Mouse (Mus musculus) stomach, embryonic 14.5 days (tissue): Measurements from ENCODE around the gene Igflr1. TPM values are rescaled to one million over a fixed set of nuclear protein-coding genes. Genes with fewer than 3 reads are reported as not detected.

ENCODE experiments used
- ATAC-seq: fragments of 200-750 bp; cut with Nextera tagmentation; 2 replicates; pipeline ENCODE4 v1.8.0; 2017; ENCODE audit warnings: low read depth, moderate TSS enrichment; ENCODE audit not compliant: insufficient number of reproducible peaks, insufficient read depth, low FRiP score
- H3K27ac ChIP-seq: fragments of 300-500 bp; sonication (generic); 2 replicates; pipeline ENCODE4 v1.5.1; 2014; ENCODE audit warnings: mild to moderate bottlenecking, low read length, moderate library complexity, mixed read lengths
- H3K27me3 ChIP-seq: fragments of 300-500 bp; sonication (generic); 2 replicates; pipeline ENCODE4 v1.6.1; 2014; ENCODE audit warnings: low read length, control low read depth, mixed read lengths; ENCODE audit not compliant: control insufficient read depth, insufficient read depth
- H3K36me3 ChIP-seq: fragments of 300-500 bp; sonication (generic); 2 replicates; pipeline ENCODE4 v1.6.1; 2014; ENCODE audit warnings: mild to moderate bottlenecking, control low read depth, low read length, moderate library complexity, mixed read lengths; ENCODE audit not compliant: control insufficient read depth, insufficient read depth
- H3K4me1 ChIP-seq: fragments of 300-500 bp; sonication (generic); 2 replicates; pipeline ENCODE4 v1.6.1; 2014; ENCODE audit warnings: low read length, control low read depth, mixed read lengths; ENCODE audit not compliant: control insufficient read depth, insufficient read depth
- H3K4me2 ChIP-seq: fragments of 300-500 bp; sonication (generic); replicated peaks from 2 replicates; pipeline ENCODE4 v1.6.1; 2014; ENCODE audit warnings: low read depth, low read length, control low read depth
- H3K4me3 ChIP-seq: fragments of 300-500 bp; sonication (generic); 2 replicates; pipeline ENCODE4 v1.5.1; 2014; ENCODE audit warnings: low read depth, low read length, control low read depth
- H3K9ac ChIP-seq: fragments of 300-500 bp; sonication (generic); replicated peaks from 2 replicates; pipeline ENCODE4 v1.6.1; 2014; ENCODE audit warnings: low read depth, mild to moderate bottlenecking, control low read depth, low read length, moderate library complexity, mixed read lengths
- H3K9me3 ChIP-seq: fragments of 300-500 bp; sonication (generic); 2 replicates; pipeline ENCODE4 v1.6.1; 2016; ENCODE audit warnings: low read depth, low read length, control low read depth; ENCODE audit not compliant: control insufficient read depth
- WGBS: fragments of 180-500 bp; shearing (Covaris S2); extraction: QIAGEN DNeasy Blood & Tissue Kit; methylation state at CpG from one replicate; pipeline ENCODE4 v1.1.7; 2014; 5-methylcytosine and 5-hydroxymethylcytosine counted together
- polyA plus RNA-seq: library from polyadenylated mRNA; unstranded; fragments of >200 nt; fragmentation: Nextera tagmentation; extraction: Ambion mirVana; gene quantifications from 2 replicates; pipeline ENCODE4 v1.2.1, GENCODE M21; 2014

Gene Igflr1
- 1.3 and 2.6 TPM in 2 replicates for polyA plus RNA-seq

DNA sequence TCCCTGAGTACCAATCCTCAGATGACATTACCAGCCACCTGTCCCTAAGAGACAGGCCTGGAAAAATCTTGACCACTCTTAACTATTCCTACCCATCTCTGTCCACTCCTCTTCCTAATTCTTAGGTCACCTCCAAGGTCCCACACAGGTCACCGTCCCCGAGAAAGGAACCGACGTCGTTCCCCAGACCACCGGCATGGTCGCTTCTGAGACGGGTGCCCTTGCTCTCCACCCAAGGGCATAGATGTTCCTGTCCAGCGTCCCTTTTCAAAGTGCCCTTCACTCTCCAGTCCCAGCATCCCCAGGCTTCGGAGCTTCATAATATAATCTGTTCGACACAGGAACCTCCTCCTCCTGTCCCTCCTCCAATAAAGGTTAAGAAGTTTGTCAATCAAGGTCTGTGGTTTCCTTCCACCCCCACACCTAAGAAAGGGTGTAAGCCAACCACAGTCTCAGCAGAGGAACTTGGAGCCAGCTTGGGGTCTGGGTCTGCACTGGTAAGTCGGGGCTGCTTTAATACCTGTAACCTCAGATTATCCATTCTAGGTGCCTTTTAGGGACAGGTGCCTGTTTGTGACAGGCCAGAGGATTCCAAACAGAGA, at the start of gene Igflr1:
TSS of gene Igflr1 (plus strand) at position 458 of the 602 bp plus-strand sequence.
- Histone ChIP-seq H3K27ac (no peak within 1 kb of the TSS), H3K36me3 (peaks cover 35% of the 10 kb centered on the region), H3K4me2 (no peak within 1 kb of the TSS), H3K4me1 (no peaks in the 10 kb centered on the region), H3K9me3 (no peaks in the 10 kb centered on the region), H3K4me3 (0 out of 2 replicates have a peak within 1 kb of the TSS, but pooled peaks have one; percentile 59), H3K27me3 (no peaks in the 10 kb centered on the region), H3K9ac (no peak within 1 kb of the TSS)
- no peak for ATAC-seq
- 95% methylated on average over 12 of the region's 12 CpGs for WGBS

GRCm38 (mm10) chr7:30518325-30518724, 46.9 kb upstream of the Igflr1 start:
- Histone ChIP-seq H3K4me3 (no peak overlapping the region), H3K27me3 (no peaks in the 10 kb centered on the region), H3K27ac (no peak overlapping the region), H3K4me1 (no peaks in the 10 kb centered on the region), H3K4me2 (no peak overlapping the region), H3K36me3 (peaks cover 3% of the 10 kb centered on the region; the same call in 1 of the 2 replicates), H3K9ac (no peak overlapping the region), H3K9me3 (no peaks in the 10 kb centered on the region)
- 36% methylated on average over 8 of the region's 8 CpGs for WGBS
- no peak for ATAC-seq

DNA sequence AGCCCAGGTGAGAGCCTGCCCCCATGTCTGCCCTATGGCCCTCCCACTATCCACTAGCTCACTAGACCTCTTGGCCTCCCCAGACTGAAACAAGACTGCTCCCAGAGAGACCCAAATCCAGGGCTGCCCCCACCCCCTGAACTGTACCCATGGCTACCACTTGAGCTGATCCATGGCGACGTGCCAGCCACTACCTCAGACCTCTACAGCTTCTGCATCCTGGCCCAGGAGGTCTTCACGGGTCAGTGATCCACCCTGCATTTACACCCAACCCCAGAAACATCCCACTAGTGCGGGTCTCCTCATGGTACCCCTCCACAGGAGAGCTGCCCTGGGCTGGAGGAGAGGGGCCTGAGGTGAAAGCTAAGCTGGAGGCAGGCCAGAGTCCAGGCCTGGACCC, 44.8 kb upstream of the Igflr1 start:
- 79% methylated on average over 4 of the region's 4 CpGs for WGBS
- Histone ChIP-seq H3K27ac (no peak overlapping the region), H3K27me3 (no peaks in the 10 kb centered on the region), H3K9ac (no peak overlapping the region; the same call in 1 of the 2 replicates), H3K4me3 (no peak overlapping the region), H3K9me3 (no peaks in the 10 kb centered on the region), H3K36me3 (peaks cover 9% of the 10 kb centered on the region; the same call in 1 of the 2 replicates), H3K4me1 (no peaks in the 10 kb centered on the region), H3K4me2 (no peak overlapping the region)
- no peak for ATAC-seq

- 81% methylated on average over 5 of the region's 5 CpGs for WGBS
Measured at GRCm38 (mm10) chr7:30520856-30521255, 44.4 kb upstream of the Igflr1 start.

DNA sequence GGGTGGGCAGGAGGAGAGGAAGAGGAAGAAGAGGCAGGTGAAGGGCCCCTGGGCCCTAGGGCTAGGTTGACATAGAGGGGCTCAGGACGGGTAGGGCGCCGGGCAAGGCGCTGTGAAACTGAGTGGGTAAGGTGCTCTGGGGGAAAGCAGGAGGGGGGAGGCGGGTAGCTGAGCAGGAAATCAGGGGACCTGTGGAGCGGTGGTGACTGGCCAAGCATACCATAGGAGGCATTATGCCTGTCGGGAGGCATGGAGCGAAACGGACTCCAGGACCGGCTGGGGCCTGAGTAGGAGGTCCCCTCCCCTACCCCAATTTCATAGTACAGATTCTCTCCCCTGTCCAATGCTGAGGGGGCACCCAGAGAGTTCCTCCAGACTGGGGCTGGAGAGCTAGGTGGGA, 42.4 kb upstream of the Igflr1 start:
- H3K9ac ChIP-seq: no peak overlapping the region
- peaks cover 11% of the 10 kb centered on the region; the same call in 1 of the 2 replicates for H3K4me1 ChIP-seq
- H3K4me2 ChIP-seq: no peak overlapping the region
- H3K27ac ChIP-seq: no peak overlapping the region
- H3K36me3 ChIP-seq: peaks cover 13% of the 10 kb centered on the region; the same call in 1 of the 2 replicates
- ATAC-seq: no peak
- WGBS: 87% methylated on average over 10 of the region's 10 CpGs
- H3K27me3 ChIP-seq: no peaks in the 10 kb centered on the region
- no peak overlapping the region for H3K4me3 ChIP-seq
- H3K9me3 ChIP-seq: no peaks in the 10 kb centered on the region

More at GRCm38 (mm10) chr7:30520856-30521255, 44.4 kb upstream of the Igflr1 start:
- no peak overlapping the region; the same call in 1 of the 2 replicates for H3K9ac ChIP-seq
- H3K4me3 ChIP-seq: no peak overlapping the region
- no peak overlapping the region for H3K4me2 ChIP-seq
- no peaks in the 10 kb centered on the region for H3K9me3 ChIP-seq
- no peak for ATAC-seq
- peaks cover 9% of the 10 kb centered on the region; the same call in 1 of the 2 replicates for H3K36me3 ChIP-seq
- no peaks in the 10 kb centered on the region for H3K27me3 ChIP-seq
- peaks cover 2% of the 10 kb centered on the region; the same call in 1 of the 2 replicates for H3K4me1 ChIP-seq
- H3K27ac ChIP-seq: no peak overlapping the region

- H3K4me1 ChIP-seq: peaks cover 11% of the 10 kb centered on the region; the same call in 1 of the 2 replicates
- no peak overlapping the region for H3K9ac ChIP-seq
- no peak overlapping the region for H3K27ac ChIP-seq
- H3K4me3 ChIP-seq: no peak overlapping the region
- H3K36me3 ChIP-seq: peaks cover 28% of the 10 kb centered on the region; the same call in 1 of the 2 replicates
- WGBS: 90% methylated on average over 6 of the region's 6 CpGs
- H3K4me2 ChIP-seq: no peak overlapping the region
- ATAC-seq: no peak
- H3K9me3 ChIP-seq: no peaks in the 10 kb centered on the region
- H3K27me3 ChIP-seq: no peaks in the 10 kb centered on the region
Measured at GRCm38 (mm10) chr7:30524487-30524886, 40.7 kb upstream of the Igflr1 start.

GRCm38 (mm10) chr7:30525954-30526353, 39.3 kb upstream of the Igflr1 start:
- Histone ChIP-seq H3K4me3 (no peak overlapping the region), H3K9me3 (no peaks in the 10 kb centered on the region), H3K27ac (0 out of 2 replicates have a peak overlapping the region, but pooled peaks have one; percentile 62), H3K9ac (peak overlapping the region; percentile 11; the same call in 1 of the 2 replicates), H3K36me3 (peaks cover 39% of the 10 kb centered on the region; the same call in 1 of the 2 replicates), H3K4me1 (peaks cover 11% of the 10 kb centered on the region; the same call in 1 of the 2 replicates), H3K27me3 (no peaks in the 10 kb centered on the region), H3K4me2 (peak overlapping the region; percentile 10; the same call in 1 of the 2 replicates)
- WGBS: 19% methylated on average over 10 of the region's 10 CpGs
- no peak for ATAC-seq

- no peak for ATAC-seq
- Histone ChIP-seq H3K27me3 (no peaks in the 10 kb centered on the region), H3K9me3 (no peaks in the 10 kb centered on the region), H3K4me3 (no peak overlapping the region), H3K27ac (0 out of 2 replicates have a peak overlapping the region, but pooled peaks have one; percentile 62), H3K9ac (peak overlapping the region; percentile 11; the same call in 1 of the 2 replicates), H3K36me3 (peaks cover 43% of the 10 kb centered on the region; the same call in 1 of the 2 replicates), H3K4me1 (peaks cover 11% of the 10 kb centered on the region; the same call in 1 of the 2 replicates), H3K4me2 (peak overlapping the region; percentile 10; the same call in 1 of the 2 replicates)
- 28% methylated on average over 17 of the region's 17 CpGs for WGBS
Measured at GRCm38 (mm10) chr7:30526399-30526798, 38.8 kb upstream of the Igflr1 start.
